Mouse (Mus musculus) adrenal gland, adult 18-20 months (tissue): ENCODE measurements around the gene Abca8a. TPM values are rescaled to one million over a fixed set of nuclear protein-coding genes. Genes with fewer than 3 reads are reported as not detected.
"Not testable (repeated sequence)": the region's sequence is repeated elsewhere in the genome, so short reads cannot be mapped to it uniquely, and the experiment has no call there.

Experiments used
- DNase-seq, 2 experiments: peaks; one replicate each; pipeline ENCODE4 v3.0.0; 2021 to 2022; ENCODE audit warnings: low spot score in 2 of 2
- total RNA-seq, 2 experiments: library from RNA; stranded (reverse); gene quantifications; 1 replicate in 1 of 2; 2 replicates in 1 of 2; pipeline ENCODE4 v1.2.3; 2021

Abca8a gene
- total RNA-seq, 2 experiments from 2014 or later: 50.5 to 55.2 TPM

- DNase-seq: no peak
Measured at GRCm38 (mm10) chr11:109988164-109988563, 107.6 kb downstream of the Abca8a start.

- DNase-seq: not testable (repeated sequence)
Measured at GRCm38 (mm10) chr11:109987460-109988072, 108.2 kb downstream of the Abca8a start.

DNA sequence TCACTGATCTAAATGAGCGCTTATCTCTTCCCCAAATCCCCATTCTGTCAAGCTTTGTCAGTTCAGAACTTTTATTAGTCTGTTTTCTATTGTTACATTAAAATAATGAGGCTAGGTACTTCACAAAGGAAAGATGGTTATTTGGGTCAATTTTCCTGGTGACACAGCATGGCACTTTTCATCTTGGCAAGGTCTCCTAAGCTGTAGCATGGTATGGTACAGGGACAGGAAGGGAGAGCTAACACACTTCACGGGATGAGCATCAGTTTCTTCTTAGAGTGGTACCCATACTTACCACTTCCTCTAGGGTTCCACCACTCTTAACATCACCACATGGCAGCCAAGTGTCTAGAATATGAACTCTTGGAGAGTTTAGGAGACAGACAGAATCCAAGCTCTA is 113.9 kb downstream of the Abca8a start:
- DNase-seq: no peak

Other genes with a start within 250 kb of the Abca8a start
- 10 to 100 TPM in 1 of 2 experiments, 1 to 10 TPM in 1; 7.2 to 11.8 TPM for gene Abca8b, start 100.1 kb downstream of the Abca8a start, total RNA-seq
- gene Abca9, start 72.2 kb upstream of the Abca8a start, total RNA-seq: 10 to 100 TPM; 20.4 to 21.1 TPM
- gene Abca6, start 155.8 kb upstream of the Abca8a start, total RNA-seq: 1 to 10 TPM; 2.2 to 3.2 TPM
- gene Abca5, start 241.7 kb upstream of the Abca8a start, total RNA-seq: 10 to 100 TPM; 11.8 to 18.8 TPM